Mouse (Mus musculus) olfactory bulb, adult 2 months (tissue): ENCODE data around the gene Gtf2h4.

ENCODE experiments used
- CTCF ChIP-seq: fragments of 200-500 bp; IDR thresholded peaks from 2 replicates; pipeline ENCODE4 v1.5.1; 2012; ENCODE audit warnings: low read depth, mild to moderate bottlenecking, low read length, moderate library complexity; ENCODE audit not compliant: insufficient read depth
- POLR2A ChIP-seq: fragments of 200-500 bp; IDR thresholded peaks from 2 replicates; pipeline ENCODE4 v1.6.1; 2012; ENCODE audit warnings: mild to moderate bottlenecking, low read depth, low read length, moderate library complexity; ENCODE audit not compliant: insufficient read depth

DNA sequence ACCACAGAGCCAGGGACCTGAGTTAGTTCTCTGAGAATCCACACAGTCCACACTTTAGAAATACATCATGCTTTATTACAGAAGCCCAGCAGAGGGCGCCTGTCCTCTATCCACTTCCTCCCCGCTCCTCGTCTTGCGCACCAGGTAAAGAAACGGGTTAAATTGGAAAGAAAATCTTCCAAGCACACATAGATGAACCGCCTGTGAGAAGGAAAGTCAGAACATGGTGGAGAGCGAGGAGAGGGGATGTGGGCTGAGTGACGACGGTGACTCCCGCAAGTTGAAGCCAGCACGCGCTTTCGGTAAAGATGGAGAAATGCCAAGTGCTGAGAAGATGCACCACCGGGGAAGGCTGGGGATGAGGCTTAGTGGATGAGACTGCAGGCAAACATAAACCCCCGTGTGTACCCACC lies 37.8 kb downstream of the Gtf2h4 start:
- no peak for TF ChIP-seq POLR2A
- TF ChIP-seq CTCF: peak; percentile 63
